Mouse (Mus musculus) lung, postnatal 0 days (tissue): ENCODE results near the gene BC005537. TPM values are rescaled to one million over a fixed set of nuclear protein-coding genes. Genes with fewer than 3 reads are reported as not detected.
"Not testable (repeated sequence)": the region's sequence is repeated elsewhere in the genome, so short reads cannot be mapped to it uniquely, and the experiment has no call there.

Experiments
- ATAC-seq: fragments of 200-750 bp; cut with Nextera tagmentation; 2 replicates; pipeline ENCODE4 v1.8.0; 2017; ENCODE audit warnings: moderate library complexity
- DNase-seq: peaks from one replicate; pipeline ENCODE4 v3.0.0-alpha.2; 2016; ENCODE audit warnings: low spot score
- H3K27ac ChIP-seq: fragments of 300-500 bp; sonication (generic); 2 replicates; pipeline ENCODE4 v1.5.1; 2014; ENCODE audit warnings: antibody characterized with exemption, mild to moderate bottlenecking, low read length, mixed read lengths
- H3K27me3 ChIP-seq: fragments of 300-500 bp; sonication (generic); replicated peaks from 2 replicates; pipeline ENCODE4 v1.6.1; 2014; ENCODE audit warnings: low read length, mixed read lengths; ENCODE audit not compliant: insufficient read depth
- H3K36me3 ChIP-seq: fragments of 300-500 bp; sonication (generic); 2 replicates; pipeline ENCODE4 v1.6.1; 2014; ENCODE audit warnings: low read length, mixed read lengths; ENCODE audit not compliant: insufficient read depth
- H3K4me1 ChIP-seq: fragments of 300-500 bp; sonication (generic); 2 replicates; pipeline ENCODE4 v1.6.1; 2014; ENCODE audit warnings: antibody characterized with exemption, low read depth, low read length, mixed read lengths; ENCODE audit not compliant: insufficient read depth
- H3K4me2 ChIP-seq: fragments of 300-500 bp; sonication (generic); replicated peaks from 2 replicates; pipeline ENCODE4 v1.6.1; 2014; ENCODE audit warnings: low read depth, mild to moderate bottlenecking, low read length, moderate library complexity, mixed read lengths
- H3K4me3 ChIP-seq: fragments of 300-500 bp; sonication (generic); 2 replicates; pipeline ENCODE4 v1.5.1; 2014; ENCODE audit warnings: low read depth, low read length
- H3K9ac ChIP-seq: fragments of 300-500 bp; sonication (generic); replicated peaks from 2 replicates; pipeline ENCODE4 v1.6.1; 2014; ENCODE audit warnings: low read depth, mild to moderate bottlenecking
- H3K9me3 ChIP-seq: fragments of 300-500 bp; sonication (generic); 2 replicates; pipeline ENCODE4 v1.6.1; 2016; ENCODE audit warnings: low read length, mixed read lengths
- CTCF ChIP-seq: IDR thresholded peaks from 2 replicates; pipeline ENCODE4 v1.5.1; 2016; ENCODE audit warnings: antibody characterized with exemption, mild to moderate bottlenecking
- EP300 ChIP-seq: IDR thresholded peaks from 2 replicates; pipeline ENCODE4 v1.6.1; 2016; ENCODE audit warnings: antibody characterized with exemption, mild to moderate bottlenecking, control low read depth
- WGBS: fragments of 180-500 bp; shearing (Covaris S2); extraction: QIAGEN DNeasy Blood & Tissue Kit; methylation state at CpG from one replicate; pipeline ENCODE4 v1.1.7; 2014; 5-methylcytosine and 5-hydroxymethylcytosine counted together
- polyA plus RNA-seq: library from polyadenylated mRNA; unstranded; fragments of >200 nt; fragmentation: Nextera tagmentation; extraction: Ambion mirVana; gene quantifications from 2 replicates; pipeline ENCODE4 v1.2.1, GENCODE M21; 2015

The BC005537 gene
- polyA plus RNA-seq, 1 experiment from 2014 or later, result 18.5 TPM

GRCm38 (mm10) chr13:24832811-24833155 lies 31.3 kb downstream of the BC005537 start:
- Histone ChIP-seq H3K4me3 (peak overlapping the region; percentile 83; the same call in 1 of the 2 replicates), H3K4me1 (peaks cover 4% of the 10 kb centered on the region; the same call in 1 of the 2 replicates), H3K9me3 (no peaks in the 10 kb centered on the region), H3K27me3 (no peaks in the 10 kb centered on the region), H3K4me2 (peak overlapping the region; percentile 89; the same call in 1 of the 2 replicates), H3K27ac (no peak overlapping the region), H3K9ac (0 out of 2 replicates have a peak overlapping the region, but pooled peaks have one; percentile 84), H3K36me3 (no peaks in the 10 kb centered on the region)
- 21% methylated on average over 2 of the region's 2 CpGs for WGBS
- TF ChIP-seq CTCF (no peak), EP300 (no peak)
- DNase-seq, result no peak
- no peak for ATAC-seq

GRCm38 (mm10) chr13:24837765-24838164 lies 36.3 kb downstream of the BC005537 start:
- 92% methylated on average over 8 of the region's 8 CpGs for WGBS
- DNase-seq, H3K4me2 ChIP-seq, ATAC-seq, H3K27ac ChIP-seq, H3K27me3 ChIP-seq, H3K4me1 ChIP-seq, H3K9me3 ChIP-seq, H3K9ac ChIP-seq, H3K4me3 ChIP-seq: not testable (repeated sequence)
- H3K36me3 ChIP-seq, result 0 out of 2 replicates have a peak, but pooled peaks cover 13% of the 10 kb centered on the region

- H3K9me3 ChIP-seq, result no peaks in the 10 kb centered on the region
- H3K4me3 ChIP-seq, result no peak overlapping the region
- DNase-seq (no peak), ATAC-seq (no peak)
- H3K4me1 ChIP-seq, result no peaks in the 10 kb centered on the region
- H3K36me3 ChIP-seq, result 0 out of 2 replicates have a peak, but pooled peaks cover 16% of the 10 kb centered on the region
- no peak overlapping the region for H3K9ac ChIP-seq
- no peak overlapping the region for H3K4me2 ChIP-seq
- 53% methylated on average over 3 of the region's 3 CpGs for WGBS
- no peak overlapping the region for H3K27ac ChIP-seq
- no peaks in the 10 kb centered on the region for H3K27me3 ChIP-seq
- no peak for TF ChIP-seq EP300
- no peak for TF ChIP-seq CTCF
Observed at GRCm38 (mm10) chr13:24839831-24840230, 38.4 kb downstream of the BC005537 start.

GRCm38 (mm10) chr13:24841702-24842101 lies 40.2 kb downstream of the BC005537 start:
- Histone ChIP-seq H3K4me2 (no peak overlapping the region), H3K27ac (no peak overlapping the region), H3K4me1 (no peaks in the 10 kb centered on the region), H3K36me3 (0 out of 2 replicates have a peak, but pooled peaks cover 16% of the 10 kb centered on the region), H3K9ac (no peak overlapping the region), H3K4me3 (no peak overlapping the region), H3K27me3 (no peaks in the 10 kb centered on the region), H3K9me3 (no peaks in the 10 kb centered on the region)
- TF ChIP-seq CTCF, result no peak
- no peak for TF ChIP-seq EP300
- DNase-seq (no peak), ATAC-seq (no peak)
- 64% methylated on average over 3 of the region's 3 CpGs for WGBS

- H3K27ac ChIP-seq, result no peak within 1 kb of the TSS
- TF ChIP-seq EP300, result no peak
- no peak for TF ChIP-seq CTCF
- H3K4me1 ChIP-seq, result no peaks in the 10 kb centered on the region
- no peaks in the 10 kb centered on the region for H3K27me3 ChIP-seq
- 0 out of 2 replicates have a peak, but pooled peaks cover 9% of the 10 kb centered on the region for H3K36me3 ChIP-seq
- peak within 1 kb of the TSS; percentile 12 for H3K4me3 ChIP-seq
- peak within 1 kb of the TSS; percentile 40 for H3K4me2 ChIP-seq
- no peaks in the 10 kb centered on the region for H3K9me3 ChIP-seq
- WGBS, result 17% methylated on average over 39 of the region's 40 CpGs
- no peak within 1 kb of the TSS for H3K9ac ChIP-seq
- ATAC-seq, result peak; percentile 73
- DNase-seq, result peak; percentile 31
Observed at GRCm38 (mm10) chr13:24844983-24845955, 43.8 kb downstream of the BC005537 start, which contains the start of gene D130043K22Rik. TSS of gene D130043K22Rik (plus strand) at chr13:24845135.

- H3K4me2 ChIP-seq, result no peak overlapping the region
- DNase-seq, result no peak
- H3K27me3 ChIP-seq, result no peaks in the 10 kb centered on the region
- no peak overlapping the region for H3K4me3 ChIP-seq
- H3K36me3 ChIP-seq, result no peaks in the 10 kb centered on the region
- no peaks in the 10 kb centered on the region for H3K4me1 ChIP-seq
- no peaks in the 10 kb centered on the region for H3K9me3 ChIP-seq
- ATAC-seq, result no peak
- no peak overlapping the region for H3K9ac ChIP-seq
- TF ChIP-seq CTCF (no peak), EP300 (no peak)
- no peak overlapping the region for H3K27ac ChIP-seq
- WGBS, result 70% methylated on average over 4 of the region's 4 CpGs
Observed at GRCm38 (mm10) chr13:24849318-24849717, 47.9 kb downstream of the BC005537 start.
